8 mouse cellular contexts compared by ENCODE assay signal in the genomic region with DNA sequence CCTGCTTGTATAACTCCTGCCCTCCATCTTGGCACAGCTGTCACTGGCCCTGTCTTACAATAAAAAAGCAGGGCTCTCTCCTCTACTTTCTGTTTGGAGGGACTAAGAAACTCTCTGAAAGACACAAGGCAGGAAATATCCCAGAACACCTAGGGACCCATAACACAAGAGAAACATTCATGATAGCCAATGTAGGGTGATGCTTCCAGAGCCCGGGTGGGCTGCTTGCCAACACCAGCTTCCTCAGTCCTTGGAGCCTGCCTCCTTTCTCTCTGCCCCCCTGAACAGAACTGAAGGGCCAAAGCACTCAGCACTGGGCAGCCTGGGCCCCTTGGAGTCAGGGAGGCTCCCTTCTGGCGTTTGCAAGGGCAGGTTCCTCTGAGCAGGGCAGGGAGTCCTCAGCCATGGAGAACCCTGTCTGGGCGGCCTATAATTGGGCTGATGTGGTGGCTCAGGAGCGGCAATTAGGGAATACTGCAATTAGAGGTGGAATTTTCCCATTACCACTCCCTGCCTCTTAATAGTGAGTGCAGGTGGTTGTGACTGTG. TPM values are rescaled to one million over a fixed set of nuclear protein-coding genes. Genes with fewer than 3 reads are reported as not detected.
DNase-seq lines count a peak whose midpoint lies in the region; ATAC-seq and TF ChIP-seq lines count a peak whose summit lies in the region.

No protein-coding gene starts in this region.

- H3K4me1 ChIP-seq in MEL (ENCODE audit: control insufficient read depth in 1 of 2, insufficient read depth in 2 of 2, low read length in 2 of 2) = peaks cover 0 to 11% of the 10 kb centered on the region in 2 experiments; a peak in 2 of 4 replicates
- H3K4me1 ChIP-seq in embryonic facial prominence, embryonic 14.5 days (ENCODE audit: control insufficient read depth, insufficient read depth, low read length) = peaks cover 8% of the 10 kb centered on the region

- peak; percentile 21; the same call in 1 of the 2 replicates for ATAC-seq in frontal cortex, adult (ENCODE audit: low TSS enrichment)
- ATAC-seq in embryonic facial prominence, embryonic 14.5 days (ENCODE audit: low read depth) = peak; percentile 74
- ATAC-seq in inflammation-experienced regulatory T-cells, adult 6 months = no peak

- H3K79me2 ChIP-seq in MEL (ENCODE audit: control insufficient read depth, insufficient read depth, low read length, poor library complexity) = no peaks in the 10 kb centered on the region

- H3K27ac ChIP-seq in MEL (ENCODE audit: control insufficient read depth, low read depth, low read length) = no peak overlapping the region
- H3K27ac ChIP-seq in embryonic facial prominence, embryonic 14.5 days (replicated peaks; ENCODE audit: low read depth, low read length) = no peak overlapping the region; the same call in 1 of the 2 replicates

- TF ChIP-seq RAD21 in MEL (IDR thresholded peaks at IDR 0.05; ENCODE audit: low read depth, low read length) = no peak

- TF ChIP-seq POLR2A in MEL (IDR thresholded peaks at IDR 0.05; ENCODE audit: control insufficient read depth in 1 of 2, insufficient read depth in 1 of 2, low read depth in 1 of 2, low read length in 2 of 2, poor library complexity in 1 of 2) = no peak

- peaks cover 0 to 2% of the 10 kb centered on the region in 2 experiments; a peak in 2 of 4 replicates for H3K27me3 ChIP-seq in MEL (ENCODE audit: control insufficient read depth in 1 of 2, insufficient read depth in 2 of 2, low read length in 2 of 2)
- H3K27me3 ChIP-seq in embryonic facial prominence, embryonic 14.5 days (replicated peaks; ENCODE audit: control insufficient read depth, insufficient read depth, low read length) = peaks cover 31% of the 10 kb centered on the region

- H3K9ac ChIP-seq in MEL (ENCODE audit: control insufficient read depth, low read depth, low read length, poor library complexity, severe bottlenecking) = no peak overlapping the region
- H3K9ac ChIP-seq in embryonic facial prominence, embryonic 14.5 days (ENCODE audit: low read depth, low read length) = no peak overlapping the region

- no peak for TF ChIP-seq EP300 in MEL (IDR thresholded peaks at IDR 0.05; ENCODE audit: low read depth in 1 of 2, low read length in 2 of 2)

- peaks cover 0 to 2% of the 10 kb centered on the region in 2 experiments; a peak in 2 of 4 replicates for H3K36me3 ChIP-seq in MEL (ENCODE audit: control insufficient read depth in 1 of 2, insufficient read depth in 2 of 2, low read length in 2 of 2)
- no peaks in the 10 kb centered on the region for H3K36me3 ChIP-seq in embryonic facial prominence, embryonic 14.5 days (ENCODE audit: control insufficient read depth, insufficient read depth, low read length)

- no peak overlapping the region for H3K4me3 ChIP-seq in MEL (ENCODE audit: control insufficient read depth in 1 of 2, insufficient read depth in 1 of 2, low read depth in 2 of 2, low read length in 2 of 2)
- no peak overlapping the region for H3K4me3 ChIP-seq in embryonic facial prominence, embryonic 14.5 days (ENCODE audit: low read depth, low read length)

- intact Hi-C loops in gastrocnemius, postnatal 14 days (cut with DNase I; ENCODE audit: low total_unique reads) = no loop called here

- DNase-seq in frontal cortex, postnatal 36 days (ENCODE audit: low spot score in 2 of 2) = no peak
- peak; percentile 61 for DNase-seq in MEL (ENCODE audit: low read depth, low spot score)
- peak; percentile 47 for DNase-seq in embryonic facial prominence, embryonic 14.5 days (ENCODE audit: low spot score)
- peak; percentile 9 to 70 for DNase-seq in kidney, postnatal 36 days
- DNase-seq in left cerebral cortex, adult 11 months (ENCODE audit: low spot score) = no peak
- no peak for DNase-seq in gastrocnemius, postnatal 14 days

- TF ChIP-seq CTCF in MEL (IDR thresholded peaks at IDR 0.05 in 2 of 3, conservative IDR thresholded peaks at IDR 0.05 in 1 of 3; ENCODE audit: control insufficient read depth in 1 of 3, insufficient read depth in 1 of 3, low read depth in 2 of 3, low read length in 3 of 3, poor library complexity in 1 of 3, severe bottlenecking in 1 of 3) = no peak

- no peak overlapping the region for H3K4me2 ChIP-seq in embryonic facial prominence, embryonic 14.5 days (ENCODE audit: low read depth, low read length)

- H3K9me3 ChIP-seq in MEL (replicated peaks; ENCODE audit: insufficient read depth, low read length) = no peaks in the 10 kb centered on the region
- no peaks in the 10 kb centered on the region for H3K9me3 ChIP-seq in embryonic facial prominence, embryonic 14.5 days (ENCODE audit: control insufficient read depth, low read length)

- WGBS in embryonic facial prominence, embryonic 14.5 days = 20% methylated on average over 4 of the region's 4 CpGs

TF ChIP-seq in MEL, 35 proteins besides CTCF, POLR2A, EP300 and RAD21:
- TF ChIP-seq ZKSCAN1 (IDR thresholded peaks at IDR 0.05; ENCODE audit: low read depth, low read length) (no peak), SMC3 (IDR thresholded peaks at IDR 0.05; ENCODE audit: low read depth, low read length) (no peak), ZC3H11A (IDR thresholded peaks at IDR 0.05; ENCODE audit: low read depth, low read length) (no peak), UBTF (IDR thresholded peaks at IDR 0.05; ENCODE audit: borderline replicate concordance, insufficient read depth, low read depth, low read length) (no peak)

RNA-seq across cellular contexts. Expression of gene Syt2, which starts 5.4 kb away (rescaled TPM):
- 0.07 TPM in 1 of 2 replicates, not detected in the other for total RNA-seq in MEL (2012; rRNA removed)
- polyA plus RNA-seq in MEL (2012; ENCODE audit: insufficient read depth in 1 of 2, insufficient read length in 2 of 2, low read depth in 1 of 2, low replicate concordance in 2 of 2, missing spikeins in 1 of 2) = under 1 TPM in 1 of 2 experiments, not detected in 1; 0.31 TPM
- 1.2 and 1.6 TPM in 2 replicates for polyA plus RNA-seq in embryonic facial prominence, embryonic 14.5 days (2014; fragmentation: Nextera tagmentation; extraction: Ambion mirVana)
- under 1 TPM; 0.10 to 0.44 (median 0.11) TPM for polyA plus RNA-seq in inflammation-experienced regulatory T-cells, adult 6 months (2017; shearing (Covaris generic))
- under 1 TPM; 0.04 to 0.29 TPM for total RNA-seq in gastrocnemius, postnatal 14 days (2021)

Comparison
In these comparisons a context has a peak if more than half of its experiments do, and no peak if none do; other contexts are left out.
1. DNase-seq: peak in MEL (single experiment), embryonic facial prominence, embryonic 14.5 days (single experiment) and kidney, postnatal 36 days (2 of 2); none in frontal cortex, postnatal 36 days (0 of 2), left cerebral cortex, adult 11 months (single experiment) and gastrocnemius, postnatal 14 days (single experiment).